ENCODE assay signal across 26 mouse cellular contexts in genomic region chr3:21973681-21974080, GRCm38 (mm10).
A peak's percentile ranks its signal among the peaks of the same experiment; 100 is the strongest.
DNase-seq lines count a peak whose midpoint lies in the region; ATAC-seq and TF ChIP-seq lines count a peak whose summit lies in the region.
"Had no signal": no experiment of that assay in that cellular context is flagged by ENCODE, and none has a peak within 500 bp of the region (broad histone marks: within the 10 kb centered on the region; RNA-seq: fewer than 3 reads in every experiment).

No protein-coding gene starts in this region.

- intact Hi-C loops in heart, postnatal 36 days (cut with DNase I), result no loop called here

- TF ChIP-seq CTCF in liver, postnatal 0 days (IDR thresholded peaks at IDR 0.05; ENCODE audit: low read depth), result no peak

- TF ChIP-seq EP300 in liver, postnatal 0 days (IDR thresholded peaks at IDR 0.05; ENCODE audit: low read depth), result no peak

- no peak overlapping the region for H3K4me3 ChIP-seq in heart, embryonic 11.5 days (ENCODE audit: low read depth, low read length)
- no peak overlapping the region for H3K4me3 ChIP-seq in heart, embryonic 14.5 days (ENCODE audit: control insufficient read depth in 1 of 2, insufficient read depth in 1 of 2, low read depth in 1 of 2, low read length in 2 of 2)
- no peak overlapping the region for H3K4me3 ChIP-seq in liver, postnatal 0 days (ENCODE audit: low read depth, low read length)
- H3K4me3 ChIP-seq: embryonic facial prominence, embryonic 10.5 days; embryonic facial prominence, embryonic 13.5 days; erythroblast, embryonic 14.5 days; forebrain, embryonic 12.5 days; forebrain, embryonic 15.5 days; hindbrain, embryonic 10.5 days; hindbrain, embryonic 13.5 days; intestine, embryonic 15.5 days had no signal

- no peaks in the 10 kb centered on the region for H3K27me3 ChIP-seq in heart, embryonic 11.5 days (ENCODE audit: control insufficient read depth, insufficient read depth, low read length)
- no peaks in the 10 kb centered on the region for H3K27me3 ChIP-seq in heart, embryonic 14.5 days (ENCODE audit: control insufficient read depth, insufficient read depth, low read length)
- no peaks in the 10 kb centered on the region for H3K27me3 ChIP-seq in liver, postnatal 0 days (ENCODE audit: insufficient read depth, low read length)
- H3K27me3 ChIP-seq: embryonic facial prominence, embryonic 13.5 days; forebrain, embryonic 12.5 days; forebrain, embryonic 15.5 days; hindbrain, embryonic 13.5 days; intestine, embryonic 15.5 days had no signal

- ATAC-seq in heart, embryonic 11.5 days (replicated peaks; ENCODE audit: insufficient number of reproducible peaks, low FRiP score, low TSS enrichment), result no peak
- ATAC-seq in heart, embryonic 14.5 days (ENCODE audit: insufficient number of reproducible peaks, insufficient read depth, low FRiP score, low read depth), result peak; percentile 39; the same call in 1 of the 2 replicates
- no peak for ATAC-seq in liver, postnatal 0 days
- ATAC-seq: forebrain, embryonic 15.5 days; hindbrain, embryonic 16.5 days; intestine, embryonic 15.5 days had no signal

- no peaks in the 10 kb centered on the region for H3K9me3 ChIP-seq in heart, embryonic 11.5 days (replicated peaks; ENCODE audit: control insufficient read depth, low read length)
- no peaks in the 10 kb centered on the region for H3K9me3 ChIP-seq in heart, embryonic 14.5 days (ENCODE audit: control insufficient read depth, low read length)
- no peaks in the 10 kb centered on the region for H3K9me3 ChIP-seq in liver, postnatal 0 days (ENCODE audit: low read length)
- H3K9me3 ChIP-seq: embryonic facial prominence, embryonic 10.5 days; embryonic facial prominence, embryonic 13.5 days; forebrain, embryonic 12.5 days; forebrain, embryonic 15.5 days; hindbrain, embryonic 10.5 days; hindbrain, embryonic 13.5 days; intestine, embryonic 15.5 days had no signal

- no peak overlapping the region for H3K4me2 ChIP-seq in heart, embryonic 11.5 days
- no peak overlapping the region for H3K4me2 ChIP-seq in heart, embryonic 14.5 days (ENCODE audit: low read length)
- no peak overlapping the region for H3K4me2 ChIP-seq in liver, postnatal 0 days (ENCODE audit: low read depth, low read length)
- H3K4me2 ChIP-seq: embryonic facial prominence, embryonic 13.5 days; forebrain, embryonic 12.5 days; forebrain, embryonic 15.5 days; hindbrain, embryonic 13.5 days; intestine, embryonic 15.5 days had no signal

- DNase-seq in heart, adult 11 months, result peak; percentile 84
- DNase-seq in heart, postnatal 4 days, result no peak
- no peak for DNase-seq in heart, adult 8-10 months (ENCODE audit: low spot score)
- DNase-seq in heart, postnatal 36 days, result no peak
- no peak for DNase-seq in liver, postnatal 0 days
- DNase-seq: adrenal gland, adult 8-10 months; adrenal gland, postnatal 25 days; cerebellum, adult 11-12 months; cerebellum, adult 8-10 months; cerebellum, postnatal 10 days; cerebellum, postnatal 36 days; embryo, embryonic 11 days; gastrocnemius, postnatal 25 days; kidney, adult 11 months; kidney, adult 8-10 months had no signal

- H3K27ac ChIP-seq in heart, embryonic 11.5 days (ENCODE audit: low read depth, low read length), result 0 out of 2 replicates have a peak overlapping the region, but pooled peaks have one; percentile 24
- H3K27ac ChIP-seq in heart, embryonic 14.5 days (replicated peaks in 1 of 2; ENCODE audit: control insufficient read depth in 1 of 2, insufficient read depth in 1 of 2, low read depth in 2 of 2, low read length in 2 of 2), result peak overlapping the region; percentile 10 to 64; a peak in 2 of 4 replicates
- no peak overlapping the region for H3K27ac ChIP-seq in liver, postnatal 0 days (ENCODE audit: low read depth)
- H3K27ac ChIP-seq: embryonic facial prominence, embryonic 10.5 days; embryonic facial prominence, embryonic 13.5 days; forebrain, embryonic 12.5 days; forebrain, embryonic 15.5 days; hindbrain, embryonic 10.5 days; hindbrain, embryonic 13.5 days; intestine, embryonic 15.5 days had no signal

- peaks cover 11% of the 10 kb centered on the region for H3K4me1 ChIP-seq in heart, embryonic 11.5 days (ENCODE audit: control insufficient read depth, insufficient read depth, low read length)
- H3K4me1 ChIP-seq in heart, embryonic 14.5 days (ENCODE audit: control insufficient read depth in 2 of 2, insufficient read depth in 2 of 2, low read length in 2 of 2), result peaks cover 6 to 38% of the 10 kb centered on the region in 2 experiments
- no peaks in the 10 kb centered on the region for H3K4me1 ChIP-seq in liver, postnatal 0 days (ENCODE audit: insufficient read depth)
- H3K4me1 ChIP-seq: embryonic facial prominence, embryonic 10.5 days; embryonic facial prominence, embryonic 13.5 days; forebrain, embryonic 12.5 days; forebrain, embryonic 15.5 days; hindbrain, embryonic 13.5 days; intestine, embryonic 15.5 days had no signal

- H3K36me3 ChIP-seq in heart, embryonic 11.5 days (ENCODE audit: control insufficient read depth, insufficient read depth, low read length), result no peaks in the 10 kb centered on the region
- H3K36me3 ChIP-seq in heart, embryonic 14.5 days (ENCODE audit: control insufficient read depth, insufficient read depth, low read length), result no peaks in the 10 kb centered on the region
- H3K36me3 ChIP-seq in liver, postnatal 0 days (replicated peaks; ENCODE audit: insufficient read depth, low read length), result no peaks in the 10 kb centered on the region
- H3K36me3 ChIP-seq: embryonic facial prominence, embryonic 10.5 days; embryonic facial prominence, embryonic 13.5 days; forebrain, embryonic 12.5 days; forebrain, embryonic 15.5 days; hindbrain, embryonic 10.5 days; hindbrain, embryonic 13.5 days; intestine, embryonic 15.5 days had no signal

- WGBS in heart, embryonic 11.5 days (ENCODE audit: insufficient replicate concordance), result 35% methylated on average over 7 of the region's 7 CpGs
- whole genome bisulfite sequencing in heart, embryonic 14.5 days, result 24% methylated on average over 7 of the region's 7 CpGs
- WGBS in liver, postnatal 0 days (ENCODE audit: insufficient replicate concordance), result 83% methylated on average over 7 of the region's 7 CpGs

- no peak overlapping the region for H3K9ac ChIP-seq in heart, embryonic 11.5 days (ENCODE audit: low read depth, low read length)
- no peak overlapping the region for H3K9ac ChIP-seq in heart, embryonic 14.5 days (ENCODE audit: low read length)
- H3K9ac ChIP-seq in liver, postnatal 0 days (replicated peaks), result no peak overlapping the region
- H3K9ac ChIP-seq: embryonic facial prominence, embryonic 13.5 days; forebrain, embryonic 12.5 days; forebrain, embryonic 15.5 days; hindbrain, embryonic 13.5 days; intestine, embryonic 15.5 days had no signal
